Mouse (Mus musculus) left cerebral cortex, adult 2 months (tissue): ENCODE results near the gene Rprd2. TPM values are rescaled to one million over a fixed set of nuclear protein-coding genes. Genes with fewer than 3 reads are reported as not detected.
"Not testable (repeated sequence)": the region's sequence is repeated elsewhere in the genome, so short reads cannot be mapped to it uniquely, and the experiment has no call there.

Source experiments
- DNase-seq, 2 experiments: peaks; one replicate each; pipeline ENCODE4 v3.0.0; 2021 to 2022; ENCODE audit warnings: low spot score in 2 of 2, mixed read lengths in 1 of 2; ENCODE audit errors: extremely low spot score in 1 of 2
- H3K27ac ChIP-seq: fragments of 200-600 bp; 2 replicates; pipeline ENCODE4 v1.8.1; 2022
- H3K4me3 ChIP-seq: fragments of 200-600 bp; 2 replicates; pipeline ENCODE4 v1.8.1; 2022
- CTCF ChIP-seq: fragments of 200-600 bp; IDR thresholded peaks from 2 replicates; pipeline ENCODE4 v1.8.1; 2022; ENCODE audit warnings: antibody characterized with exemption, mild to moderate bottlenecking, moderate library complexity
- intact Hi-C: fragments of 180-260 bp; cut with DNase I; formaldehyde crosslinking; loops from one replicate; pipeline ENCODE4 v1.15.1; 2025
- long read RNA-seq, 2 experiments: library from polyadenylated mRNA; stranded (forward); transcript quantifications; one replicate each; pipeline ENCODE4 v2.0.0; 2021; ENCODE audit warnings: borderline mapping rate in 2 of 2
- total RNA-seq, 2 experiments: library from RNA; stranded (reverse); gene quantifications; 2 replicates each; pipeline ENCODE4 v1.2.3; 2021

Rprd2 gene
- 10 to 100 TPM; 59.6 to 63.5 TPM for total RNA-seq
- long read RNA-seq, experiment 1, partial matches to known transcripts = 3 of 18 reads
- long read RNA-seq, experiment 1, other reads (novel, unspliced or antisense) = 12 of 18 reads
- long read RNA-seq, experiment 2, partial matches to known transcripts = 0 of 5 reads
- long read RNA-seq, experiment 2, other reads (novel, unspliced or antisense) = 4 of 5 reads

DNA sequence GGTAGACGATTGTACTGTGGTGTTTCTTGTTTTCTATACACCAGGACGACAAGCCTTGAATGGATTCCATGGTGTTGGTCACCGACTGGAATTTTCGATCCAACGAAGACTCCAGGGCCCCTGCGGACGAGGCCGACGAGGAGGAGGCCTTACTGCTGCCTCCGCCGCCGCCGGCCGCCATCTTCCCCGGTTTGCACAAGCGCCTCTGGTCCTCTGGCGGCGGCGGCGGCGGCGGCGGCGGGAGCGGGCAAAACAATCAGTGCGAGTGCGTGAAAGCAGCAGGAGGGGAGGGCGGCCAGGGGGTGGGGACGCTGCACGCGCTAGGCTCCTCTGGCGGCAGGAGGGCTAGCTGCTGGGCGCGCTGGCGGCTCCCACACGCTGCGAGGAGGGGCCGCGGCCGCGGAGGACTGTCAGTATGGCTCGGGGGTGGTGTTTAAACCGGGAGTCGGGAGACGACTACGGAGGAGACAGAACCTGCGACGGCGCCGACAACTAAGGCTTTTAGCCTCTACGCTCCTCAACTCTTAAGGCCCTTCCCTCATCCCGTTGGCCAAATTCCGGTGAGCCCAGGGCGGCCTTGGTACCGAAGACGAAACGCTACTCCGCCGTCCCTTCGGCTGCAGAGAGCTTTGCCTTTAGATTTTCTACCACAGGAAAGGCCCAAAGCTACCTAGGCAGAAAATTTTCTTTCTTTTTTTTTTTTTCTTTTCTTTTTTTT, at the start of gene Rprd2:
Gene Rprd2, minus strand, starts transcription at position 293 of the 718 bp plus-strand sequence.
- Histone ChIP-seq H3K27ac (peak within 1 kb of the TSS; percentile 100), H3K4me3 (peak within 1 kb of the TSS; percentile 68)
- DNase-seq = peak; percentile 81 to 83
- no peak; the same call in none of the 2 replicates for TF ChIP-seq CTCF
- intact Hi-C loops = loop anchor here (5.0 kb wide), 2 partner anchors 179 to 191 kb away; partner anchors contain the start of gene Plekho1

DNA sequence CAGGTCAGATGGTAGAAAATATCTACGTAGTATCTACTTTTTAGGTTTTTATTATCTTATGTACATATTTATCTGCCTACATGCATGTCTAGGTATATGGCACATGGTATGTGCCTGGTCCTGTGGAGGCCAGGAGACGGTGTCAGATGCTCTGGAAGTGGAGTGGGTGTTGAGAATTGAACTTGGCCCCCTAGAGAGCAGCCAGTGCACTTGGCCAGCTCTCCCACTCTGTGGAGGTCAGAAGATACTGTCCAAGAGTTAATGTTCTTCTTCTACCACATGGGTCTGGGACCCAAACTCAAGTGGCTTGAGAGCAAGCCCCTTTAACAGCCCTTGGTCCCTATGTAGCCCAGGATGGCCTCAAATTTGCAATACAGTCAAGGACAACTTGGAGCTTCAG, 48.7 kb upstream of the Rprd2 start:
- intact Hi-C loops = no loop called here
- no peak for DNase-seq
- no peak for TF ChIP-seq CTCF
- Histone ChIP-seq H3K4me3 (no peak overlapping the region), H3K27ac (no peak overlapping the region)

DNA sequence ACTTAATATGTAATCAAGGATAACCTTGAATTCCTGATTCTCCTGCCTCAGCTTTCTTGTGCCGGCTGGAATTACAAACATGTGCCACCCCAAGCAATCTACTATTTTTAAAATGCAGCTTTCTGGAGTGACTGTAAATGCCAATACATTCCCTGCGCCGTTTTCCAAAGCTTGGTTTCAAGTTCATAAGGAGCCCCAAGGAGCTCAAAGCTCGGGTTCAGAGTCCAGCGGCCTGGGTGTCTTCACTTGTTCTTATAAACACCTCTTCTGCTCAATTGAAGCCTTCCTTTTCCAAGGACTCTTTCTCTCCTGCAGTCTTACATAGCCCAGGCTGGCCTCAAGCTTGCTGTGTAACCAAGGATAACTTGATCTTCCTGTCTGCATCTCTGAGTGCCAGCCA, 47.4 kb upstream of the Rprd2 start:
- no peak for DNase-seq
- Histone ChIP-seq H3K4me3 (no peak overlapping the region), H3K27ac (peak overlapping the region; percentile 95; the same call in 1 of the 2 replicates)
- TF ChIP-seq CTCF = no peak
- intact Hi-C loops = no loop called here

DNA sequence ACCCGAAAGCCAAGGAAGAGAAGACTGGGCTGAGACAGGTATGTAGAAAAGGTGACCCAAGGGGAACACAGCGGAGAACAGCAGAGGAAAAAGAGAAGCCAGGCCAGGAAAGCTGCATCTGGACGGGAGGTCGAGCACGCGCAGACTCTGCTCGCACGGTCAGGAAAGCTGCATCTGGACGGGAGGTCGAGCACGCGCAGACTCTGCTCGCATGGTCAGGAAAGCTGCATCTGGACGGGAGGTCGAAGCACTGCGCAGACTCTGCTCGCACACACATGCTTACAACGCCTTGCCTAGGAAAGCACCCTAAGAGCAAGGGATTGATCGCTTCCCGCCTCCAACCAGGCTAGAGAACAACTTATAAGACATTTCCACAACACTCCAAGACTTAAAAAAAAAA, 46.9 kb upstream of the Rprd2 start:
- TF ChIP-seq CTCF = no peak
- Histone ChIP-seq H3K27ac (peak overlapping the region; percentile 95), H3K4me3 (no peak overlapping the region)
- no peak for DNase-seq
- intact Hi-C loops = no loop called here

DNA sequence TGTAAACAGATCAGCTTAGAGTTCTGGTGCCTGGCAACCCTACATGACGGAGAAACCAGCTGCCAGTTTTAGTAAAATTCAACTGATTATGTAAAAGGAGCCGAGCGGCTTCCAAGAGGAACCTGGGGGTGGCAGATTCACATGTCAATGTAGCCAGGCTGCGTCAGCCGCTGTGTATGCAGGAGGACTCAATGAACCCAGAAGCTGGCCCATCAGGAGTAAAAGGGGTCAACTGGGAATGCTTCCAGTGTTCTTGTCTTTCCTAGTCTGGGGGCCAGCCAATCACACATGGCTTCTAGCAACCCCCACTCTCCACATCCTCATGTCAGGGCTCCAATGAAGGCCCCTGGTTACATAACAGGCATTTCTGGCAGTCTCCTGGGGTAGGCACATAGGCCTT, 46.4 kb upstream of the Rprd2 start:
- intact Hi-C loops = no loop called here
- Histone ChIP-seq H3K4me3 (no peak overlapping the region), H3K27ac (peak overlapping the region; percentile 95)
- DNase-seq = peak; percentile 58 to 65
- no peak for TF ChIP-seq CTCF

DNA sequence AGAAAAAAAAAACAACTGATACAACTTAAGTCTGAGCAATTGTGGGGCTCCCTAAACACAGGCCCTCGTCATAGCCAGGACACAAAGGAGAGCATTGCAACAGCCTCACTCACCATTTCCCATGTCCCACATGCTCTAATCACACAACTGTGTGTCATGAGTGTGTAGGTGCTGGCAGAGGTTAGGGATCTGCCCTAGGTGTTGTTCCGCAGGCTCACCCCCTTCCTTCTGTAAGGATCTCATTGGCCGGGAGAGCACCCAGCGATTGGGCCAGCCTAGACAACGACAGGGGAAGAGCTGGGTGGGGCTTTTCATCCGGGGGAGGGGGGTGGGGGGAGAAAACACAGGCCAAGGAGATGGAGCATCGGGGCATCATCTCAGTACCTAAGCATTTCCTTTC, 44.9 kb upstream of the Rprd2 start:
- TF ChIP-seq CTCF = no peak
- H3K27ac ChIP-seq = no peak overlapping the region
- DNase-seq = no peak
- H3K4me3 ChIP-seq = no peak overlapping the region
- intact Hi-C loops = loop anchor here (2.0 kb wide), 1 partner anchor 43 kb away; no protein-coding TSS in a partner anchor

DNA sequence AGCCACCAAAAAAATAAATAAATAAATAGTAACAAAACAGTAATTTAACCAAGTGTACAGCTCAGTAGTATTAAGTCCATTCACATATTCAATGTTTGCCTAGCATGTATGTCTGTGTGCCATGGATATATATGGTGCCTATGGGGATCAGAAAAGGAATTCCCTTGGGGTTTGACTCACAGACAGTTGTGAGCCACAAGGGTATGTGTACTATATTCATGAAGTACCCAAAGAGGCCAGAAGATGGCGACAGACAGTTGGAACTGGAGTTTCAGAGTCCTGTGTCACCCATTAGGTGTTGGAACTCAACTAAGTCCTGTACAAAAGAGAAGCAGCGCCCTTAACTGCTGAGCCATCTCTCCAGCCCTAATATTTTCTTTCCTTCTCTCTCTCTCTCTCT, 43.1 kb upstream of the Rprd2 start:
- DNase-seq = peak; percentile 46 to 47
- H3K27ac ChIP-seq = no peak overlapping the region
- TF ChIP-seq CTCF = peak; percentile 70
- no peak overlapping the region for H3K4me3 ChIP-seq
- intact Hi-C loops = loop anchor here (2.0 kb wide), 1 partner anchor 45 kb away; no protein-coding TSS in a partner anchor

DNA sequence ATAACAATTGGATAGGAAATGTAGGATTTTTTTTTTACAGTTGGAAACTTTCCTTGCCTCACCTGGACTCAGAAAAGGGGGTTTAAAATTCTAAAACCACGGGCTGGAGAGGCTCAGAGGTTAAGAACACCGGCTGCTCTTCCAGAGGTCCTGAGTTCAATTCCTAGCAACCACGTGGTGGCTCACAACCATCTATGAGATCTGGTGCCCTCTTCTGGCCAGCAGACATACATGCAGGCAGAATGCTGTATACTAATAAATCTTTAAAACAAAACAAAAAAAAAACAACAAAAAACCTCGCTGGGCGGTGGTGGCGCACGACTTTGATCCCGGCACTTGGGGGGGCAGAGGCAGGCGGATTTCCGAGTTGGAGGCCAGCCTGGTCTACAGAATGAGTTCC, 42.6 kb upstream of the Rprd2 start:
- Histone ChIP-seq H3K27ac (no peak overlapping the region), H3K4me3 (no peak overlapping the region)
- DNase-seq = no peak
- intact Hi-C loops = no loop called here
- TF ChIP-seq CTCF = peak; percentile 39

DNA sequence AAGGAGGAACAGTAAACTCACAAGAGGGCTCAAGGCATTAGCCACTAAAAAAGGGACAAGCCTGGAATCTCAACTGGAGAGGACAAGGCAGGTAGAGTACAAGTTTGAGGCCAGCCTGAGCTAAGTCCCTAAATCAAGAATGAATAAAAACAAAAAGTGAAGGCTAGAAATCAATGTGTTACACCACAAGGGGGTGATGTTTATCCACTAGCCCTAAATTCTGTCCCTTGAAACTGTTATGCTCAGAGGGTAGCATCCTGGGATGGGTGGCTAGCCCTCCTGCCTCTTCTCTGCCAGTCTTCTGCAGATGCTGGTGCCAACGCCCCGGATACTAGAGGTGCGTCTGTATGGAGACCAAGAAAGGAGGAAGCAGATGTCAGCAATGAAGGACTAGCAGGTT, 41.7 kb upstream of the Rprd2 start:
- intact Hi-C loops = no loop called here
- Histone ChIP-seq H3K27ac (no peak overlapping the region), H3K4me3 (no peak overlapping the region)
- DNase-seq = no peak
- TF ChIP-seq CTCF = peak; percentile 31

DNA sequence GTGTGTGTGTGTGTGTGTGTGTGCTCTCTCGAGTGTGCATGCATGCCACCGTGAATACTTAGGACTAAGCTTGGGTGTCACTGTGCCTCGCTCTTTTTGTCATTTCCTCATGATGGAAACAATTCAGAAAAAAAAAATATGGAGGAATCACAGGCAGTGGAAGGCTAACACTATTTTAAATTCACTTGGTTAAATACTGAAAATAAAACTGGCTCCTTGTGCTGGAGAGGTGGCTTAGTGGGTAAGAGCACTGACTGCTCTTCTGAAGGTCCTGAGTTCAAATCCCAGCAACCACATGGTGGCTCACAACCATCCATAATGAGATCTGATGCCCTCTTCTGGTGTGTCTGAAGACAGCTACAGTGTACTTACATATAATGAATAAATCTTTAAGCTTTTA, 39.6 kb upstream of the Rprd2 start:
- H3K27ac ChIP-seq, H3K4me3 ChIP-seq, DNase-seq: not testable (repeated sequence)
- intact Hi-C loops = loop anchor here (5.0 kb wide), 1 partner anchor 194 kb away; no protein-coding TSS in a partner anchor

DNA sequence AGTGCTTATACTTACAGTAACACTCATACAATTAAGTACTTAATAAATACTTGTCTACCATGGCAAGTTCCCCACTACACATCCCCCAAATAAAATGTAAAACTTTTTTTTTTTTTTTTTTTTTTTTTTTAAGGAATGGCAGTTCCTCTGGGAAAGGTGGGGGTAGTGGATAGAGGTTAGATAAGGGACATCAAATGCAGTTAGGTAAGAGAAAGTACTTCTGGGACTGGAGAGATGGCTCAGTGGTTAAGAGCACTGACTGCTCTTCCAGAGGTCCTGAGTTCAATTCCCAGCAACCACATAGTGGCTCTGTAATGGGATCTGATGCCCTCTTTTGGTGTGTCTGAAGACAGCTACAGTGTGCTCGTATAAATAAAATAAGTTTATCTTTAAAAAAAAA, 38.4 kb upstream of the Rprd2 start:
- DNase-seq, H3K4me3 ChIP-seq, H3K27ac ChIP-seq: not testable (repeated sequence)
- intact Hi-C loops = loop anchor here (5.0 kb wide), 1 partner anchor 195 kb away; no protein-coding TSS in a partner anchor

DNA sequence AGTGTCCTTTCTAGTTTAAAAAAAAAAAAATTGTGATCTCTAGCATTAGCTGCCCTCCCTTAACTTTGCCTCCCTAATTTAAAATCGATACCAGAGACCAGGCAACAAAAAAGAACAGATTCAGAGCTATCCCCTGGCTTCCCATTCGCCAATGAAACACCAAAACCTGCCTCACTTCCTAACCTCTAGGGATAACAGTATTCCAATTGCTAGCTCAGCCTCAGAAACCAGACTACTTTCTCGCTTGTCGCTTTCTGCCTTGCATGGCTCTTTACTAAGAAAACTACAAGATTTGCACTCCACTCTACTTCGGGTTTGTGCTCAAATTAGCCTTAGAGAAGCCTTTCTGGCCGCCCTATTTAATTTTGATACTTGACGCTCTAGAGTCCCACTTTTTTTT, 37.5 kb upstream of the Rprd2 start:
- Histone ChIP-seq H3K27ac (peak overlapping the region; percentile 81), H3K4me3 (peak overlapping the region; percentile 87)
- intact Hi-C loops = loop anchor here (5.0 kb wide), 1 partner anchor 196 kb away; no protein-coding TSS in a partner anchor
- TF ChIP-seq CTCF = no peak
- DNase-seq = no peak
